Mouse (Mus musculus): Measurements from ENCODE around the gene Gm49403.

- TF ChIP-seq POLR2A (IDR thresholded peaks at IDR 0.05; ENCODE audit: low read depth, low read length) (no peak), CTCF (IDR thresholded peaks at IDR 0.05; ENCODE audit: extremely low read depth, insufficient read depth, insufficient read length, insufficient replicate concordance) (no peak)
These were observed 31.3 kb upstream of the Gm49403 start for GRCm38 (mm10) chr19:8852236-8852928.
